Mouse (Mus musculus) ovary, postnatal 10 days (tissue): ENCODE results near the gene Fgf11.

ENCODE experiments used
- DNase-seq: peaks from one replicate; pipeline ENCODE4 v3.0.0; 2022; ENCODE audit warnings: low spot score

The Fgf11 gene

DNA sequence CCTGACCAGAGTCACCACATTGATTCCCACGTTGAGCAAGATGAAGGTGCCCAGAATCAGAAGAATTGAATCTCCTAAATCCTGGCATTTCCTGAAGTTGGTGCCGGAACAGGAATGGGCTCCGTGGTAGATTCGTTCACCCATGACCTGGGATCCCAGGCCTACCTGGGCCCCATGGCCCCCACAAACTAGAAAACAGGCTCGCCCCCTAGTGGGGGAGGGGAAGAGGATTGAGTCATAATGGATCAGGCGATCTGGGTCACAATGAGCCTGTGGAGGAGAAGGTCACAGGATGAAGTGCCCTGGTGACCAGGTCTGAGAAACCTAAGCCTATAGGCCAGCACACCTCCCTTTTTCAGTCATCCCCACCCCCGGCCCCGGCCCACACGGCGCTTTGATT is 13.5 kb upstream of the Fgf11 start, which contains the start of gene Gm39566:
Gm39566 (minus strand) TSS at position 144 of the 400 bp plus-strand sequence.
- DNase-seq = no peak

DNA sequence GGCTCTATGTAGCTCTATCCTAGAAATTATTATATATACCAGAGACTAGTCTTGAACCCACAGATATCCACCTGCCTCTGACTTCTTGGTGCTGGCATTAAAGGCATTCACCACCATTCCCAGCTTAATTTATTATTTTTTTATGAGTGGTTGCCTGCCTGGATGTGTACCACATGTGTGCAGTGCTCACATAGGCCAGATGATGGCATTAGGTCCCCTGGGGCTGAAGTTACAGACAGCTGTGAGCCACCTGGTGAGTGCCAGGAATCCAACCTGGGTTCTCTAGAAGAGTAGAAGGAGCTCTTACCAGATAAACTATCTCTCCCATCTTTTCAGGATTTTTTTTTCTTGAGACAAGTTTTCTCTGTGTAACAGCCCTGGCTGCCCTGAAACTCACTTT is 8.6 kb upstream of the Fgf11 start:
- no peak for DNase-seq

DNA sequence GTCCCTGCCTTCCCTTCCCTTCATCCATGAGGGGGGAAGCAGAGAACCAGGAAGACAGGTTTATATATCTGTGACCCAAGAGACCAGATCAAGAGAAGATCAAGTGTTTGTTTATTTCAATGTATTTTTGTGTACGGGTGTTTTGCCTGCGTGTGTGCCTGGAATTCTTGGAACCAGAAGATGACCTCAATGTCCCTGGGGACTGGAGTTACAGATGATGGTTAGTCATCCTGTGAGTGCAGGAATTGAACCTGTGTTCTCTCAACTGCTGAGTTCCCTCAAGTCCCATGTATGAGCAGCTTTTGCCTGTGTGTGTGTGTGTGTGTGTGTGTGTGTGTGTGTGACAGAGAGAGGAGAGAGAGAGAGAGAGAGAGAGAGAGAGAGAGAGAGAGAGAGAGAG is 6.0 kb upstream of the Fgf11 start:
- no peak for DNase-seq

DNA sequence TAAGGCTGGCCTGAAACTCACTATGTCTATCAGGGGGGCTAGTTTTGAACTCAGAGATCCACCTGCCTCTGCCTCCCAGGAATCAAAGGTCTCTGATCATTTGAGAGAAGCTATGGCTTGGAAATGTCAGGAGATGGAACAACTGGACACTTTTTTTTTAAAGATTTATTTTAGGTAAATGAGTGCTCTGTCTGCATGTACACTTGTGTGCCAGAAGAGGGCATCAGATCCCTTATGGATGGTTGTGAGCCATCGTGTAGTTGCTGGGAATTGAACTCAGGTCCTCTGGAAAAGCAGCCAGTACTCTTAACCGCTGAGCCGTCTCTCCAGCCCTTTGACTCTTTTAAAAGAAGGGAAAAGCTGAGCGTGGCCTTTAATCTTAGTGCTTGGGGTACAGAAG is 4.7 kb upstream of the Fgf11 start:
- no peak for DNase-seq

DNA sequence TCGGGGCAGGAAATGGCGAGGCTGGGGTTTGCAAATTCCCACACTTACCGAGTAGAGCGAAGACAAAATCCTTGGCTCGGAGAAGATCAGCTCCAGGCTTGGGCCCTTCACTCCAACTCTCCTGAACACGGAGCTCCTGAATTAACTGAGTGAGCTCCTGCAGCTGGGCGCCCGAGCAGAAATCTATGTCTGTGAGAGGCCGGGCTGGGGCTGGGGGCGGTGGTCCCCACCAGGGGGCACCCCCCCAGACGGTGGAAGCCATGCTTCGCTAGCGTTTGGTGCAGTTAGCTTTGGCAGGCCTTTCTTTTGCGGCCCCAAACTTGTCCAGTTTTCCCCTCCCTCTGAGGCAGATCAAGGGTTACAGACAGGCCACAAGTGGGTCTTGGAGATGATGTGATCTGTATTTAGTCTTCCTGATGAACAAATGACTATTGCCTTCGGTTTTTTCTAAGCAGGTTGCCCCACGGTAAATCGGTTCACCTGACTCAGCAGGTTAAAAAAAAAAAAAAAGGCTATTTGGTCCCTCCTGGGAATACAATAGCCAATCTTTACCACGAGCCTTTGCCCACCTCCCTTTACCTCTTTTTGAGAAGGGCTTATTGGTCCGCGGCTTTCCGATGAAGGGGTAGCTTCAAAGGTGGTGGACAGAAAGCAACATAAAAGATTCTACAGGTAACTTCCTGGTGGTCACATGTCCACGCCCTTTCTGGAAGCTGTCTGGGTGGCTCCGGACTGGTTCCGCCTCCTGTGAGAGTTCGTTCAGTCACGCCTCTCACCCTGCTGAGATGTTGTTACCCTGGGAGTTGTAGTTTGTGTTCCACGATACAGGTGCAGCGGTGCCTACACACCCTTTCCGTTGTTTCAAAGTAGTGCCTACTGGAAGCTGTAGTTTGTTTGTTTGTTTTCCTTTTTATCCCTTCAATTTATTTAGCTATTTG is 3.6 kb upstream of the Fgf11 start, which contains the start of gene Tmem102:
Tmem102 (minus strand) TSS at position 653 of the 938 bp plus-strand sequence.
- no peak for DNase-seq

DNA sequence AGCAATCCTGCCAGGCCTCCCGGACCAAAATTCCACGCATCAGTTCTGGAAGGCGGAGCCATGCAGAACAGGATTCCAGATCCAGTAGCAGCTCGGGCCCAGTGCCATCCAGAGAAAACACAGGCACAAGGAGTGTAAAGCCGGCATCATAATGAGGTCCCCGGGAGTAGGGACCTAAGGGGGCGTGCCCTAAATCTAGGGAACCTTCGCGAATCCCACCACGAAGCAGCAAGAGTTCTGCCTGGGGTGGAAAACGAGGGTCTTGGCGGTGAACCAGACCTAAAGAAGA is 2.9 kb upstream of the Fgf11 start:
- no peak for DNase-seq

DNA sequence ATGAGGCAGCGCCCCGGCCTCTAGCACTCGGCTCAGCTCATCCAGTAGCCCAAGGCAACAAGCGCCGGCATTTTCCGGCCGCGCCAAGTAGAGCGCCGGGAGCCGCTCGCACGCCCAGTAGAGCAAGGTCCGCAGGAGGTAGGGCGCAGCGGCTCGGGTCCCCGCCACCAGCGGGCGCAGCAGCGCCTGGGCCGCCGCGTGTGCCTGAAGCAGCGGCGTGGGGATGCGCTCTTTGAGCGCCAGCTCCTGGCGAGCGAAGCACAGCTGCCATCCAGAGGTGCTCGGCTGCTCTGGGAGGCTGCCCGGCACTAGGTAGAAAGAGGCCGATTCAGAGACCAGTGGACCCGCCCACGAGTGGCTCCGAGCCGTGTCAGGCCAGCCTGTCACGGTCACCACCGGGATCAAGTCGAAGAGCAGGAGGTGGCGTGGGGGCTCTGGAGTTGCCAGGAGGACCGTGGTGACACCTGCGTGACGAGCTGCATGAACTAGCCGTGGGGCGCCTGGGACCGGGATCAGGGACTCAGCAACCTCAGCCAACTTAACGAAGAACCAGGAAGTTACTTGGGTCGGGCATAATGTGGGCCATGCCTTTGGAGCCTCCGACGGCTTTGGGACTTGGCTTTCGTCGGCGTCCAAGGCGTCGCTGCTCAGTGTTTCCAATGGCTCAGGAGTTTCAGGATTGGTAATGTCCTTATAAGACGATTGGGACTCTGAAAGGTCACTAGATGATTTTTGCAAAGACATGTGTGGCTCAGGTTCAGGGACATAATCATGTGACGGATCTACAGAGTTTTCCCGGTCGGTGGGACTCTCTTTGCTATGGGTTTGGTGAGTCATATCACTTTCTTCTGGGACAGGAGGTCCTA is 2.4 kb upstream of the Fgf11 start:
- peak; percentile 33 for DNase-seq

DNA sequence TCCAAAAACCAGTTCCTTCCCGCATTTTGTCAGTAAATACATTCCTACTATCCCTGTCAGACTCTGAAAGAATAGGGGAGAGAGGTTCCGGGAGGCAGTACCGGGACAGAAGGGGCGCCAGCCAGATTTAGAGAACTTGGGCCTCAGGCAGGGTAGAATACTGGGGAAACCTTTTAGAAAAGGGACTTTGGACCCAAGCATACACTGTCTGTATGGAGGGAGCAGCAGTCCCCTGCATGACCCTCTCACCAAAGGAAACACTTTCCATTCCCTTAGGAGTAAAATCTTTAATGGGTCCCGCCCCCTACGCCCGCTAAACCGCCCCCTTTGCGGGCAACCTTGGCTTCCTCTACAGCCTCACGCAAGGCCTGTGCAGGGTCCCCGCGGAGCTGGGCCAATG is 1.7 kb upstream of the Fgf11 start:
- DNase-seq = no peak

DNA sequence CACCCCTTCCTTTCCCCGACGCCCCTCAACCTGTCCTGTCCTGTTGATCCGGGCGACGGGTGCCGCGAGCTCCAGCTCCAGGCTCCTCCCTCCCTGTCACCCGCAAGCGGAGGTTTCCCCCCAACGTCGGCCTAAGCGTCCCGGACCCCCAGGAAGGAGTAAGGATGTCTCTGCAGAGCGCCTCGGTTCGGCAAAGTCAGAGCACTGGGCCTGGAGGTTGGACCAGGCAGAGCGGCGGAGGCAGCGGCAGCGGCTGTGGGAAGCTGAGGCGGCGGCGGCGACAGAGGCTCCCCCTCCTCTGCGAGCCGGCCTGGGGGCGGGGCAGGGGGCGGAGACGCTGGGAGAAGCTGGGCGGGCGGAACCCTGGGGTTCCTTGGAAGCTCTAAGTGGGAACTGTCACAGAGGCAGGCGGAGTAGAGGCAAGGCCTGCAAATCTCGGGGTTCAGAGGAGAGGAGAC is 1.0 kb upstream of the Fgf11 start:
- DNase-seq = peak; percentile 68

DNA sequence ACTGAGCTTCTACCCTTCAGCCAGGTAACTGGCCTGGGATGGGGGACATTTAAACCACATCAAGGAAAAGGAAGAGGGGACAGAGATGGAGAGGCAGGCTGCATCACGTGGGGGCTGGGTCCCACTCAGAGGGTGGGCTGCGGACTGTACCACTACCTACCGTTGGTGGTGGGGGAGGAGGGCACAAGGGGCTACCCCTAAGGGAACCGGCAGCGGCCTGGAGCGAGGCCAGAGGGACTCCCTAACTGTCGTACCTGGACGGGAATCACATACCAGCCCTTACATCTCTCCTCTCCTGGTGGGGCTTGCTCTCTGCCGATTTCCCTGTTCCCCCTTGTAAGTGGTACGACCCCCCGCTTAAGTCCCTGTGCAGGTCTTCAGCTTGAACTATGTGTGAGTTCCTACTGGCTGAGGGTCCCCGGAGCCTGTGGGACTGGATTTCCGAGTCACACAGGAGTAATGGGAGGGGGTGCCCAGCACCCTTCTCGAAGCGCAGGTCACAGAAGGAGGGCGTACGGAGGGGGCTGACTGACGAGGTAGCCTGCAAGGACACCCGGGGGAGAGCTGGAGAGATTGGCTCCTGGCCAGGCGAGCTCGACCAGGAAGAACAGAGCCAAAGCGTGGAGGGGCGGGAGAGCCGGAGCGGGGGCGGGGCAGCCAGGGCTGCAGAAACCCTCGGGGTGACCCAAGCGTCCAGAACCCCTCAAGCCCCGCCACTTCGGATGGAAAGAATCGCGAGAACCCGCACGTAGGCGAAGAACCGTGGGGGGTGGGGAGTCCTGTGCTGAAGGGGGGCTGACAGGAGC is 1.1 kb downstream of the Fgf11 start:
- DNase-seq = peak; percentile 55

DNA sequence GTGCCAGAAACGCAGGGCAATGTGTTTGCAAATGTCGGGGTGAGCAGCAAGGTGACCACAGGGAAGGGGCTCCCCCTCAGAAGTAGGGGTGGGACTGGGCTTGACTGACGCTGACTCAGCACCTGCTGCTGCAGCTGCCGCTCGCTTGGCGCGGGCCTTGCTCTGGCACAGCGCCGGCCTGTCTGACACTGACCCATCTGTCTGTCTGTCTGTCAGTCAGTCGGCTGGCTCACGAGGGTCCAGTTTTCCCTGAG is 1.6 kb downstream of the Fgf11 start:
- DNase-seq = no peak

DNA sequence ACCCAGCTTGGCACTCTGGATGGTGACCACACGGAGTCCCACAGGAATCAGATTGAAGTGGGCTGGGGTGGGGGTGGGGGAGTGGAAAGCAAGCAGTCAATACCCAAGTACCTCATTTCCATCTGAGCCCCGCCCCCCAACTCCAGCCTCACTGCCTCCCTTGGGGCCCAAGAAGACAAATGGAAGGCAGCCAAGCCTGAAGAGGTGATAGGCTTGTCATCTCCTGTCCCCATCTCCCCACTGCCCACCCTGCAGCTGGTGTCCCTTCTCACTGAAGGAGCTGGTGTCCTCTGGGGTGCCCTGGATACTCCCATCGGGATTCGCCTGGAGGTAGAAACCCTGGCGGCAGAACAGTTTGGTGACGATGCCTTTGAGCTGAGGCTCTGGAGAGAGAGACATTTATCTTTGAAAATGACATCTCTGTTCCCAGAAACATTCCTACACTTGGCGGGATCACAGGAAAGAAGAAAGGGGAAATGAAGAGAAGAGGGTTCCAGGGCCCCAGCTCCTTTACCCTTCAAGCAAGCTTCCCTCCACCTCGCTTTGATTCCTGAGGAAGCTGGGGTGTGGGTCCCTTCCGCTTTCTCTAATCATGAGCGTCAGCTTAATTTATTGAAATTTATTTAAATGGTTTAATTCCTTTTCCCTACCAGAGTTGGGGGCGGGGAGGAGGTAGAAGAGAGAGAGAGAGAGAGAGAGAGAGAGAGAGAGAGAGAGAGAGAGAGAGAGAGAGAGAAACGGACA is 2.1 kb downstream of the Fgf11 start:
- DNase-seq = no peak

DNA sequence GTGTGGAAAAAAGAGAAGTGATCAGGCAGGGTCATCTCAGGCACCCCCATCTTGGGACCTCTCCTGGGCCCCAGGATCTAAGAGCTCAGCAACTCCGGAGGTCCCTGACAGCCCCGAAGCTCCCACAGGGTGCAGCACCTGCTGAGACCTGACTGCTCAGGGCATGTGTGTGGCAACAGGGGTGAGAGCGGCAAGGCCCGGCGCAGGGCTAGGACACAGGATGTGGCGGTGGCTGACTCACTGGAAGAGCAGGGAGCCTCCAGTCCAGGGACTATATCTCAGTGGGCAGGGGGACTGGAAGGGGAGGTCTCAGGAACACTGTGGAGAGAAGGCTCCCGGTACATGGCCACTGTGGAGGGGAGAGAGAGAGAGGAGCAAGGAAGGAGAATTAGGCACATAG is 3.7 kb downstream of the Fgf11 start:
- DNase-seq = no peak

DNA sequence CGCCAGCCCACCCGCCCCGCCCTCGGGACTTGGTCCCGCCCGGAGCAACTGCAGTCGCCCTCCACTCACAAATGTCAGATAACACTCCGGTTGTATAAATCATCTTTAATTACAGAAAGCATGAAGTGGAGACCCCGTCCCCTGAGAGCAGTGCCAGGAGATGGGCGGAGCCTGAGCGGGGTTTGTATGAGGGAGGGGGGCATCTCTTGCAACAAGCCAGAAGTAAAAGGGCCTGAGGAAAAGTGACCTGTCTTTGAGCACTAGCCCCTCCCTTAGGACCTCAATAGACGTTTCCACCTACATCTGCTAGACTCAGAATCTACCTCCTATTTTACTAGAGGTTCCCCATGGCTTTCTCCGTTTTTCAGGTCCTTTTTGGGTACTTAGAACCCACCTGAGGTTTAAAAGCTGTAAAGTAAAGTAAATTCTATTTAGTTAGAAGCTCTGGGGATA is 5.6 kb downstream of the Fgf11 start:
- no peak for DNase-seq

DNA sequence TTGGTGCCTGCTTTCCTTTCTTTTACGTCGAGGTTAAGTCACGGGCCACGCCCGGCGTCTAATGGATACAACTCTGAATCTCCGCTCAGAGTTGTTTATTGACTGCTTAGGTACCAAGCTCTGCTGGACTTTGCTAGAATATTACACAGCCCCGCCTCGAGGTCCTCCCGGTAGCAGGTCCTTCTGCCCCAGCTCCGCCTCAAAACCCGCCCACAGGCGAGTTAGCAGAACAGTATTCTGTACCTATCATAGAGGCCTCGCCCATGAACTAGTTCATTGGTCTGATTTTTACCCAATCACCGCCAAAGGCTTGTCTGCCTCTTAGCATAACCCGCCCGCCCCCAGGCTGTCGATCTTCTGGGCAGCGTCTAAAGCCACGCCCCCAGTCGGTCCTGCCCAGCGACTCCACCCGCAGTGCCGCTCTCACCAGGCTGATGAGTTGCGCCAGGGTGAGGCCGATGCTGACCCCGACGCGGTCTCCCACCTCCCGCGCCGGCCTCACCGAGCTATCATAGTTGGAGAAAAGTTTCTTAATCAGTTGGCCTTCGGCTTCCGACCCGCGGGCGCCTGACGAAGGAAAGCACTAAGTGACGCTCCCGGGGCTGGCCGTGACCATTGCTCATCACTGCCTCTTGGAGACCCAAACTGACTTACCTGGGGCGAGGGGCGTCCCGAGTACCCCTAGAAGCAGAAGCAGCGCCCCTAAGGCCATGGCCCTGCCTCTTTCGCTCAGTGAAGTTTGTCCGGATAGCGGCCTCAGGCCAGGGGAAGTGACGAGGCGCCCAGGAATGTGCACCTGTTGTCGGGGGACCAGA is 6.3 kb downstream of the Fgf11 start, which contains the start of gene Chrnb1:
Chrnb1 (minus strand) TSS at position 776 of the 815 bp plus-strand sequence.
- no peak for DNase-seq

DNA sequence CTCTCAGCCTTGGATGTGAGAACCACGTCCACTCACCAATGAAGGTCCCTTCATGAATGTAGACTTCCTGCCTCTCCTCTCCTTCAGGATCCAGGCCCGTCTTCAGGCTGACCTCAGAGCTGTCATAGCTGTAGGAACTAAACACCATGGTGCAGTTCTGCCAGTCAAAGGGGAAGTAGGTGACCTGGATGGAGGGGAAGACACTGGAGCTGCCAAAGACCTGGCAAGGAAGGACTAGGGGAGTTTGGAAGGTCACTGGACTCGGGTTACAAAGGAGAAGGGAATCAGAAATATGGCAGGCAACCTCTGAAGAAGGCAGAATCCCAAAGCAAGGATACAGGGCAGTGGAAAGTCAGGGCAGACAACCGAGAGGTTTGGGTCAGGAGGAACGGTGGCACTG is 8.2 kb downstream of the Fgf11 start:
- DNase-seq = no peak

DNA sequence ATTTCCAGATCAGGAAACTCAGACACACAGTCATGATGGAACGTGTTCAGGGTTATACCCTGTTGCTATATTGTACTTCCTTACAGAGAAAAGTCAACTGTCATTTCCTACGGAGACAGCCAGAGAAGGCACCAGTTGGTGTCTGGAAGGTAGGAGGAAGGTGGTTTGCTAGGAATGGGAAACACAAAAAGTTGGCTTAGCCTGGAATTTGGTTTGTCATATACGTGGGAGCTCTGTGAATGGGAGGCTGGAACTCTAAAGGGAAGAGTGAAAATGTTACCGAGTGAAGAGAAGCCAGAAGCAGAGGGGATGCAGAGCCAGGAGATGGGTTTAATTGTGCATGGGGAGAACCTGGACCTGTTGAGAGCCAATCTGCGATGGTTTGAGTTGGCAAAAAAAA is 10.2 kb downstream of the Fgf11 start:
- no peak for DNase-seq

DNA sequence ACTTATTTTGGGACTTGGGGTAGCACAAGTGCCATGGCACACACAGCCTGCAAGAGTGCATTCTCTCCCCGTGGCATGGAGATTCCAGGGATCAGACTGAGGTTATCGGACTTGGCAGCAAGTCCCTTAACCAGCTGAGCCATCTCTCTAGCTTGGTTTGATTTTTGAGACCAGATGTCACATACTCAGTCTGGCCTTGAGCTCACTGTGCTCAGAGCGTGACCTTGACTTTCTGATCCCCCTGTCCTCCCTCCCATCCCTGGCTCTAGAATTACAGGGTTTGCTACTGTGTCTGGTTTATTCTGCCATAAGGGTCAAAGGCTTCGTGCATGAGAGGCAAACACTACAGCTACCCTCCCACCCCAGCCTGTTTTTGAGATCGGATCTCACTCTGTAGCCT is 12.2 kb downstream of the Fgf11 start:
- no peak for DNase-seq

DNA sequence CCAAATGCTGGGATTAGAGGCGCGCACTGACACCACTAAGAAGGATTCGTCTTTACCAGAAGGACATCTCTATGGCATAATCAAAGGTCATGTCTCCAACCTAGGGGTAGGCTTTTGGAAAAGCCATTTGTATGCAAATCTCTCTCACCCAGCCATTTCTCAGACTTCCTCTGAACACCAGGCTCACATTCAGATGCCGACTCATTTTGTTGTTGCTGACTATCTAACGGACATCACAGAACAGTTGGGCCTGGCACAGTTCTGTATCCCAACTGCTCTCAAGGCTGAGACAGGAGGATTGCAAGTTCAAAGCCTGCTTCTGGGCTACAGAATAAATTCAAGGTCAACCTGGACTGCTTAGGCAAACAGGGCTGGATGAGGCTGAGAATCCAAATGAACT is 14.4 kb downstream of the Fgf11 start:
- DNase-seq = no peak

DNA sequence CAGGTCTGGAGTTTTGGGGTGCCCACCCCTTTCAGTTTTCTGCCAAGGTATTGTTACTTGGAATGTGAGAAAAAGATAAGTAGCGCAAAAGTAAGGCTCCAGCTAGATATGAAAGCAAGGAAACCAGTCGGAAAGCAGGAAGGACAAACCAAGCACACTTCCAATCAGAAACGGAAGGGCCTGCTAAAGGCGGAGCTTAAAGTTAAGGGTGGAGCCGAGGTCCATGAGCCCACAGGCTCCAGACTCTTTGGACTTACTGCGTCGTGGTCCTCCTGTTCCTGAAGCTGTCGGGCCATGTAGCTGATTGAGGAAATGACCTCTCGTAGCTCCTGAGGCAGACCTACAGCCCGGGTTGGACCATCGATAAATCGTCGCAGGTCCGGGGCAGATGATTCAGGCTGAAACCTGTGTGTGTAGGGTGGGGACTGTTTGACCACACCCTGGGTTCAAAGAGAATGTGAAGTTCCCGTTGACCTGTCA is 16.8 kb downstream of the Fgf11 start:
- DNase-seq = no peak

DNA sequence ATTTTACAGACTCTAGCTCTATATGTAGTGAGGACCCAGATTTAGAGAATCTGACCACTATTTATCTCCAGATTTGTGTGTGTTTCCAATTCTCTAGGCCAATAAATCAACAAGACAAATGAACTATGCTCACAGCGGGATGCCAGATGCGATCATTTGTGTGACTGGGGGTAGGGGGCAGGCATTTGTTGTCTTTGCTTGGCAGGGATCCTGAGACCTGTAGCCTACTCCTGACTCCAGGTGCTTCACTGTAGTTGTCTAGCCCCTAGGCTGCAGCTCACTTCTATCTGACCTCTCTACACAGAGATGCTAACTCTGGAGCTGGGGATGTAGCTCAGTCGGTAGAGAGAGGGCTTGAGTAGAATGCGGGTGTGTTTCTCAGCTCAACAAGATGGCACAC is 19.8 kb downstream of the Fgf11 start:
- DNase-seq = no peak
